Mouse (Mus musculus) left cerebral cortex, adult 18-20 months (tissue): ENCODE results near the gene Drosha. TPM values are rescaled to one million over a fixed set of nuclear protein-coding genes. Genes with fewer than 3 reads are reported as not detected.
"Not testable (repeated sequence)": the region's sequence is repeated elsewhere in the genome, so short reads cannot be mapped to it uniquely, and the experiment has no call there.

Experiments used
- DNase-seq, 2 experiments: peaks; one replicate each; pipeline ENCODE4 v3.0.0; 2021 to 2022; ENCODE audit warnings: low spot score in 2 of 2, mixed read lengths in 1 of 2
- microRNA-seq, 2 experiments: library from miRNA; unstranded; fragments of <30 nt; microRNA quantifications; one replicate each; pipeline ENCODE4 v1.2.0; 2021
- total RNA-seq, 2 experiments: library from RNA; stranded (reverse); gene quantifications; 2 replicates each; pipeline ENCODE4 v1.2.3; 2021

Drosha gene
- total RNA-seq, 2 experiments from 2014 or later, result 87.5 to 90.5 TPM

DNA sequence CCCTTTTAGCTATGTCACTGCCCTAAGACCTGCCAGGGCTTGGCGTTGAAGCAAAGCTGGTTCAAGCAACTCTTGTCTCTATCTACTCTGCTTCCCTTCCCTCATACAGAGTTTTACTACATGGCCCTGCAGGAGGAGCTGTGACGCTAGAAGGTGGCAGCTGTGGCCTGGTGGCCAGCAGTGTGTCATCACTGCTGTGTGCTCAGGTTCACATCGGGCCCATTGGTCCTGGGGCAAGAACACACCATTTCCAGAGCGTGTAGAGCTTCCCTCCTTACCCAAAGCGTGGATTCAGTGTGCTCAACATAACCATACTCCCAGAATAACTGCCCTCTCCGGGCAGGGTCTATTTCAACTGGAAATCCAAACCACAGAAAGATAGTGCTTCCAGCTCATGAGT, 97.3 kb downstream of the Drosha start:
- DNase-seq, result no peak

DNA sequence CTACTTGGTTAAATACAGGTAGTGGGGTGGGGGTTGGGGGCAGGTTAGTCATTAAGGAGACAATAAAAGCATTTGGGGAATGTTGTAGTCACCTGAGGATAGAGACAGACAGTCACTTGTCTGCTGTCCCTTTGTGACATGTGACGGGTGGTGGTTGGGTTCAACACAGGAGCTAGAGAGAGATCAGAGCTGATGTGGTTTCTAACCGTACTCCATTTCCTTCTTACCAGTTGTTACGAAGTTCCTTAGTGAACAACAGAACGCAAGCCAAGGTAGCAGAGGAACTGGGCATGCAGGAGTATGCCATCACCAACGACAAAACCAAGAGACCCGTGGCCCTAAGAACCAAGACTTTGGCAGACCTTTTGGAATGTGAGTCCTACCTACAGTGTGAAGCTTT, 99.2 kb downstream of the Drosha start:
- DNase-seq, result no peak

DNA sequence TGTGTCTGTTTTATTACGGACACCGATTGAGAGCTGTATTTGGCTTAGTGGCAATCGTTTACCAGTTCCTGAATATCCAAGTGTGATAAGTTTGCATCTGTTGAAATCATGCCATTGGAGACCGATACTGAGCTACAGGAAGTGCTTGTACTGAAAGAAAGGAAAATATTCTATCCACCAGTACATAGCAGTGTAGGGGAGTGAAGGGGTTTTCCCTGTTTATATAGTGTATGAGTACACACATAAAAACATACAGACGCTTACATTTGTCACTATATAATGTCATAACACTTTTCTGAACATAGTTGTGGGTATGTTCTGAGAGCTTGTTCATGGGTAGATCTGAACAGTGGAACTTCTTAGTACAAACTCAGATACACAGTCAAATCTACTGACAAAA, 106.9 kb downstream of the Drosha start:
- no peak for DNase-seq

DNA sequence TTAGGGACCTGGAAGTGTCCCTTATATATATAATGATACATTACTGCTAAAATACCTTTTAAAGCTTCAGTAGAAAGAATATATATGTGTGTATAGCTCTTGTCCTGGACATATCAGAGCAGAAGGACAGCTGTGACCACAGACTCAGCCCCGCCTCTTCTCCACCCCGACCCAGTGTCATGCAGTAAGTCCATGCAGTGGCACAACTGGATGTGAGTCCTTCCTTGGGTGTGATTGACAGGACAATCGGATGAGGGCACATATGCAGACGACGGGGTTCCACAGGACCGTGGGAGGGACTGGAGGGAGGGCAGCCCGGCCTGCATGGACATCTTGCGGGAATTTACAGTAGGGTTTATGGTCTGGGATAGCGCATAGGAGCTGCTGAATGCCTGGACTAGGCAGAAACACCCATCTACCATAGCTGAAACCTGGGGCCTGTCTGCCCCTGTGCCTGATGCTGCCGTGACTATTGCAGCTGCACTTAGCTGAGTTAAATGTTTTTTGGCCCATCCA, 111.7 kb downstream of the Drosha start:
- DNase-seq, result no peak

DNA sequence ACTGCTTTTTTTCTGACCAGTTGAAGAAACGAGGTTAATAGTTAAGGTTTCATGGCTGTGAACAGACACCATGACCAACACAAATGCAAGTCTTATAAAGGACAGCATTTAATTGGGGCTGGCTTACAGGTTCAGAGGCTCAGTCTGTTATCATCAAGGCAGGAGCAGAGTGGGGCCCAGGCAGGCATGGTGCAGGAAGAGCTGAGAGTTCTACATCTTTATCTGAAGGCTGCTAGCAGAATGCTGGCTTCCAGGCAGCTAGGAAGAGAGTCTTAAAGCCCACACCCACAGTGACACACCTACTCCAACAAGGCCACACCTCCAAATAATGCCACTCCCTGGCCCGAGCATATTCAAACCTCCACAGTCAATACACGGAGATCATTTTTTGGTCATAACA, 112.7 kb downstream of the Drosha start:
- DNase-seq, result not testable (repeated sequence)

DNA sequence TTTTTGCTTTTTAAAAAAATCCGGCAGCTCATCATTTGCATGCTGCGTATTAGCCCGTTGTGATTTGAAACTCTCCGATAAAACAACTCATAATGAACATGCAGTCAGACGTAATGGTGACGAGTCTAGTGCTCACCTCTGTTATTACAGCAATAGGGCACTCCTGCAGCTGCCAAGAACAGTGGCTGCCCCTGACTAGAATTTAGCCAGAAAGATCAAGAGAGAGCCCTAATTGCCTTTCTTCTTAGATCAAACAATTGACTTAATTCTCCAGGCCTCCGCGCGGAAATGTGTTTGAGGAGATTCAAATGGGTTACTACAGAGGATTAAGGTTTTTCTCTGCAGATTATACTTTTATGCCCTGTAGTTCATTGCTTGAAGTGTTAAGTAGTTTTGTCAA, 116.5 kb downstream of the Drosha start:
- no peak for DNase-seq

DNA sequence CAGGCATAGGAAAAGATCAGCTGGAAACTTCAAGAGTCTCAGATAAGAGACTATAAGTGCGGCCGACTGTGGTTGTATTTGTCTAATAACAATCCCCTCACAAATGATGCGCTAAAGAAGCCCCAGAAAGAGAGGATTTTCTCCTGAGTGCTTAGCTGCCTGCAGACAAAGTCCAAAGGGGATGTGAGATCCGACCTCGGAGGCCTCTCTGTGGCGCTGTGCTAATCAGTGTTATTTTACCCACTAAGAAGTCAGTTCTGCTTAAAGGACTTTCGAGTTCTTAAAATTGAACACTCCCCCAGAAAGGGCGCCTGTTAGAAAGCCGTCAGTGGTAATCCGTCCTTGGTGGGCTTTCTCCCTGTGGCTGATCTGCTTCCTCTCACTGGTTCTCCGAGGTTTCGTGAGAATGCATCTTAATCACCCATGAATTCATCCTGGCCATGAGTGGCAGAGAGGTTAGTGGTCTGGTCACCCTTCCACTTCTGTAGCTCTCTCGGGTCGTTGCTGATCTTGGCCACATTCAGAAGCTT, 117.1 kb downstream of the Drosha start:
- no peak for DNase-seq

DNA sequence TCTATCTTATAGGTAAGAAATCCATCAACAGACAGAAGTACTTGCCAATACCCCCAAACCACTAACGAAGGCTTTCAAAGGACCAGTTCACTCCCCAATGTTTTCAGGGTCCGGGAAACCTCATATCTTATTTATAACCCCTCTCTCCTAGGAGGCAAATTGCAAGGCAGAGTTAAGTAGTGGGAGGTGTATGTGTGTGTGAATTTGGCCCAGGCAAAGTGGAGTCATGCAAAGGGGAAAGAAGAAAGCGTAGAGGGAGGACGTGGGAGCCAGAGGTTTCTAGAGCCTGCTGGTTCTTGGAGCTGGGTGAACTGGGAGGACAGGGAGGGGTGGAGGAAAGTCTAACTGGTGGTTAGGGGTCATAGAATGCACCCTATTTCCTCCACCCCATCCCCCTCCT, 117.8 kb downstream of the Drosha start:
- DNase-seq, result no peak

DNA sequence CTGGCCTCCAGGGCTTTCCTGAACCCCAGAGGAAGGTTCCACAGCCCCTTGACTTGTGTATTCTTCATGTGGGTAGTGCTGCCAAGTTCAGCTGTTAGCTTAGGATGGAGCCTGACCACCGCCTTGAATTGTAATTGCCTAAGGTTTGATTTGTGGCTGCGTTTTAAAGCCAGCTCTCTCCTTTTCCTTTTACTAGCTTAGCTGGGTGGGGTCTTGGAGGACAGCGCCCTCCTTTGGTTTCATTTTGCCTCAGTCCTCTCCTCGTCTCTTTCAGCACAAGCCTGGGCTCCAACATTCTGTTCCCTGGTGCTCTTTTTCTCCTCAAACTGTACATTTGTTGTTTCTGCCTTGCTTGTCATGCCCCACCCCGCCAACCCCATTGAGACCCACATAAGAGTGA, 133.4 kb downstream of the Drosha start:
- DNase-seq, result no peak

DNA sequence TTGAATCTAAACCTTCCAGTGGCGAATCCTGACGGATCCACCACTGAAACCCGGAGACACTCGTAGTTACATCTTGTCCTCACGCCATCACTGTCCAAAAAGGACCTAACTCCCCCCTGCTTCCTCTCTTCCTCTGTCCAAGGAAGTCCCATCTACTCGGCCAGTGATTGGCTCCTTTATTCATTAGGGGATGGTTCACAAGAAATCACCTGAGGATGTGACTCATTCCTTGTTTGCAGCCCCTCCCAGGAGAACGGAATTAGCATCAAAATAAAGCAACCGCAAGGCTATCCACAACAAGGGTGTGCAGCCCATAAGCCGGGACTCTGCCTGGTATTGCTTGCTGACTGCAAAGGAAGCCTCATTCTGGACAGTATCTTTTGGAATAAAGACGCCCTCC, 137.6 kb downstream of the Drosha start:
- no peak for DNase-seq

DNA sequence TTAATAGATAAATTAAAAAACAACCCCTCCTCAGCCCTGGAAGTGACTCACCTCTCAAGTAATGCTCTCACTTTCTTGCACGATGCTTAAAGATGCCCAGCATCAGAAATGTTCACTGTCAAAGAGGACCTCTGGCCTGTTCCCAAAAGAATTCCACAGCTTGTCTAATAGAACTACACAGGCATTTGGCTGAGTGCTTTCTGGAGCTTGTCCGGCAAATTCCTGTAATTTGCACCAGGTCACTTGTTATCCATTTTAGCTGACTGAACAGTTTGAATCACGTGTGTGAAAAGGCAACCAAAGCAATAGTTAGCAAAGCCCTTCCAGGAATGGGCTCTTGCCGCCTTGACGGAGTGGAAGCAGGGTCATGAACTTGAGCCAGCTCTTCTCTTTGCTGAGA, 140.6 kb downstream of the Drosha start:
- DNase-seq, result no peak

DNA sequence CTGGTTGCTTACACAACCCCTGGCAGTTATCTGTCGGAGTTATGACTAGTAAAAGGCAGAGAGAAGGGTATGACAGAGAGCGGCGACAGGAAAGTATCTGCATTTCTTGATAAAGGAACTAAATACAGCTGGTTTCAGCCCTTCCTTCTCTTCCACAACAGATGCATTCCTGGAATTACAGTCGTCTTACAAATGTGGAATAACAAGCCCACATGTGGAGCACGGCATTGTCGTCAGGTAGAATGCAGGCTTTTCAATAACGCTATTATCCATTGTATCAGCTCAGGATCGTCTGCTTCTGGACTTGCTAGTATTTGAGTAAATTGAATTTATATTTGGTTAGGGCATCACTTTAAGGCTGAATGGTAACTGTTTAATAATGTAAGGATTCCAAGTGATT, 144.2 kb downstream of the Drosha start:
- no peak for DNase-seq

DNA sequence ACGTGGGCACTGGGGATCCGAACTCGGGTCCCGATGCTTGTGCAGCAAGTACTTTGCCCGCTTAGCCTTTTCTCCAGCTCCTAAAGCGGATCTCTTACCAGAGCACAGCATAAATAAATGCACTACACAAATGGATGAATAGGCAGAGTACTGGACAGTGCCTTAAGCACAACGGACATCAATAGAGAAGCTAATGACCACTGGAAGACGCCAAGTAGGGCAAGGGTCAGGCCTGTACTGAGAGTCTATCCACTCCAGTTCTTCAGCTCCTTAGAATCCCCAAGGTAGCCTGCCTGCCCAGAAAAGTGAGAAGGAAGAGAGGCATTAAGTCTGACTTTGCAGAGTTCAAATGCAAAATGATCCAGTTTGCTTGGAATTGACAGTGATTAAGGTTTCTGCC, 147.8 kb downstream of the Drosha start:
- no peak for DNase-seq

Small RNA genes within 50 kb of the gene (microRNA-seq; reads per million reads assigned to microRNA genes)
- 0 reads per million in 2 experiments for gene Gm47288

Other genes starting within 250 kb of the Drosha start
- 10 to 100 TPM; 59.8 to 64.7 TPM for gene Pdzd2, start 84.9 kb upstream of the Drosha start, total RNA-seq
- 10 to 100 TPM; 24.5 to 26.1 TPM for gene 6030458C11Rik, start 166 bp upstream of the Drosha start, total RNA-seq